Mouse (Mus musculus) MEL (cell line): Measurements from ENCODE around the gene Gm37240.

ENCODE experiments used
- CTCF ChIP-seq, 3 experiments: IDR thresholded peaks in 2 of 3; conservative IDR thresholded peaks in 1 of 3; 2 replicates each; pipeline ENCODE4 v1.5.1; 2011 to 2012; ENCODE audit warnings: low read length in 3 of 3, low read depth in 2 of 3, mild to moderate bottlenecking in 2 of 3, improper control_type of control experiment in 1 of 3, inconsistent platforms in 1 of 3, mixed read lengths in 1 of 3, moderate library complexity in 1 of 3; ENCODE audit not compliant: control insufficient read depth in 1 of 3, insufficient read depth in 1 of 3, poor library complexity in 1 of 3, severe bottlenecking in 1 of 3
- MAX ChIP-seq: IDR thresholded peaks from 2 replicates; pipeline ENCODE4 v1.6.1; 2011; ENCODE audit warnings: low read length, improper control_type of control experiment
- RCOR1 ChIP-seq: IDR thresholded peaks from 2 replicates; pipeline ENCODE4 v1.6.1; 2012; ENCODE audit warnings: low read depth, mild to moderate bottlenecking, inconsistent platforms, low read length, improper control_type of control experiment

GRCm38 (mm10) chr3:85480638-85481037, 406.7 kb downstream of the Gm37240 start:
- TF ChIP-seq CTCF (IDR thresholded peaks at IDR 0.05 in 2 of 3, conservative IDR thresholded peaks at IDR 0.05 in 1 of 3; ENCODE audit: control insufficient read depth in 1 of 3, insufficient read depth in 1 of 3, low read depth in 2 of 3, low read length in 3 of 3, poor library complexity in 1 of 3, severe bottlenecking in 1 of 3) (peak; percentile 29 to 48 (median 38)), MAX (no peak), RCOR1 (no peak)
